Mouse (Mus musculus) megakaryocyte, embryonic 14.5 days (primary cell): ENCODE data around the gene Magohb.

ENCODE experiments used
- FLI1 ChIP-seq: IDR thresholded peaks from 2 replicates; pipeline ENCODE4 v1.6.1; 2012; ENCODE audit warnings: low read length, inconsistent platforms, mixed read lengths
- GATA1 ChIP-seq: IDR thresholded peaks from 3 replicates; pipeline ENCODE4 v1.6.1; 2012; ENCODE audit warnings: mixed read lengths, low read length, inconsistent platforms, borderline replicate concordance

GRCm38 (mm10) chr6:131298531-131298930 is 5.5 kb upstream of the Magohb start:
- TF ChIP-seq GATA1 = no peak
- no peak for TF ChIP-seq FLI1
